Mouse (Mus musculus) liver (tissue): Measurements from ENCODE around the gene Jmjd8.
"Not testable (repeated sequence)": the region's sequence is repeated elsewhere in the genome, so short reads cannot be mapped to it uniquely, and the experiment has no call there.

ENCODE experiments used
- DNase-seq: peaks from one replicate; pipeline ENCODE4 v3.0.0-alpha.2; 2020; ENCODE audit warnings: mixed read lengths

Gene Jmjd8

DNA sequence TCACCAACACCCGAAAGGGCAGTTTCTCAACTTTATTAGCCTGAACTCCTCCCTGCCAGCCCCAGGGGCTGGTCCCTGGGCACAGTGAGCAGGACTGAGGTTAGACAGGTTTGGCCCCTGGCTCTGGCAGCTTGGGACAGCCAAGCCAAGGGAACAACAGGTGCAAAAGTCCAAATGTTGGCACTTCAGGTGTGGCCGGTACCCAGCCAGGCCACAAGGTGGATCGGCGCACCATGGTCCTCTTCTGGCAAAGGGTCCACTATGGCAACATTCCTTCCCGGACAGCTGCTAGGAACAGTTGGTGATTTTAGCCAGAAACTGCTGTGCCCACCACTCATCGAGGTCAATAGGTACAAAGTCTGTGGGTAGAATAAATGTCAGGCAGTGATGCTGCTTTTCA is 35.0 kb downstream of the Jmjd8 start:
- DNase-seq = no peak

GRCm38 (mm10) chr17:25864311-25864710 is 35.6 kb downstream of the Jmjd8 start:
- DNase-seq = no peak

DNA sequence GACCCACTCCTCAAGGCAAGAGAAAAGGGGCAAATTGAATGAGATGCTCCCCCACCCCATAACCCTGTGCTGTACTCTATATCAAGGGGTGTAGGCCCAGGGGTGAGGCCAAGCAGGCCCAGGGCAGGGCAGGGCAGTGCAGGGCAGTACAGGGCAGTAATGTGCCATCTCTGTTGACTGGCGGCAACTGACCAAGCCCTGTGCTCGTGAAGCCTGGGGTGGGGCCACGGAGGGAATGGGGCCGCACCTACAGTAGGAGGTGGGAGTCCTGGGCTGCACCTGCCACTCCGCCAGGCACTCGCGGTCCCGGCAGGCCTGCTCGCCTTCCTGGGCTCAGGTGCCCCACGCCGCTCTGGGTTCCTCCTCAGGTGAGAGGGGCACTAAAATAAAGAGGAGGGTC is 36.6 kb downstream of the Jmjd8 start:
- no peak for DNase-seq

DNA sequence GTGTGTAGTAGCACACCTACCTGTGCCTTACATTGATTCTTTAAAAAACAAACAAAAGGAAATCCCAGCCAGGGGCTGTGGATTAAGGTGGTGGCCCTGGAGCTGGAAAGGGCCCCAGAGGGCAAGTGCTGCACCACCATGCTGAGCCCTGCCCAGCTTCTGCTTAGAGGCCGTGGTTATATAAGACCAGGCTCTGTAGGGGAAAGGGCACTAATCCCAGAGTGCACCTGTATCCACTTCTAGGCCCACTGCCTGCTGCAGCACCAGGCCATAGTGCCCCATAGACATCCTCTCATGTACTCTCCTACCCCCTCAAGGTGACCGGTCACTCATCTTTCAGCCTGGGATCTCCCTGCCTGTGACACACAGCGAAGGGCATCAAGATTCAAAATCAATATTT is 37.5 kb downstream of the Jmjd8 start:
- DNase-seq = no peak

- DNase-seq = peak; percentile 30
Measured at GRCm38 (mm10) chr17:25867509-25867835, 38.8 kb downstream of the Jmjd8 start.

GRCm38 (mm10) chr17:25867836-25868600 is 39.4 kb downstream of the Jmjd8 start:
- DNase-seq = peak; percentile 45

- peak; percentile 80 for DNase-seq
Measured at GRCm38 (mm10) chr17:25868601-25869191, 40.0 kb downstream of the Jmjd8 start, which contains the start of gene Mcrip2. Gene Mcrip2 (minus strand): TSS chr17:25868764.

DNA sequence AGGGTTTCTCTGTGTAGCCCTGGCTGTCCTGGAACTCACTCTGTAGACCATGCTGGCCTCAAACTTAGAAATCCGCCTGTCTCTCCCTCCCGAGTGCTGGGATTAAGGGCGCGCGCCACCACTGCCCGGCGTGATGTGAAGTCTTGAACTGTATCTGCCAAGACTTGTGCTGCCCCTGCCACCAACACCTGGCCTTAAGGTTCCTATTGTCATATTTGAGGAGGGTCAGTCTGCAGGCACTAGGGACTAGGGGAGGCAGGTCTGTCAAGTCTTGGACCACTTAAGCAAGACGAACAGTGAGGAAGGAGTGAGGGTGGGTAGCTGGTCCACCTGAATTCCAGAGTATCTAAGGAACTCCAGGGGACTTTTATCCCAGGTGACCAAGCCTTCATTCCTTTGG is 40.8 kb downstream of the Jmjd8 start:
- no peak for DNase-seq

- DNase-seq = no peak
Measured at GRCm38 (mm10) chr17:25869954-25870353, 41.3 kb downstream of the Jmjd8 start.

DNA sequence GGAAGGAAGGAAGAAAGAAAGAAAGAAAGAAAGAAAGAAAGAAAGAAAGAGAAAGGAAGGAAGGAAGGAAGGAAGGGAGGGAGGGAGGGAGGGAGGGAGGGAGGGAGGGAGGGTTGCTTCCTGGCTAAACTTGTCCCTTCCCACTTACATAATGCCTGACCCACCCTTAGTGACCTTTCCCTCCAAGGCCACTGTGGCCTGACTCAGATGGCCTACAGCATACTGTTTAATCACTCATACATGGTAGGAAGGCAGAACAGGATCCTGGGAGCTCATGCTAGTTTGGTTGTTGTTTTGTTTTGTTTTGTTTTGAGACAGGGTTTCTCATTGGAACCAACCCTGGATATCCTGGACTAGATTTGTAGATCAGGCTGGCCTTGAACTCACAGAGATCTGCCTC is 42.9 kb downstream of the Jmjd8 start:
- not testable (repeated sequence) for DNase-seq

- DNase-seq = no peak
Measured at GRCm38 (mm10) chr17:25872676-25873075, 44.0 kb downstream of the Jmjd8 start.

DNA sequence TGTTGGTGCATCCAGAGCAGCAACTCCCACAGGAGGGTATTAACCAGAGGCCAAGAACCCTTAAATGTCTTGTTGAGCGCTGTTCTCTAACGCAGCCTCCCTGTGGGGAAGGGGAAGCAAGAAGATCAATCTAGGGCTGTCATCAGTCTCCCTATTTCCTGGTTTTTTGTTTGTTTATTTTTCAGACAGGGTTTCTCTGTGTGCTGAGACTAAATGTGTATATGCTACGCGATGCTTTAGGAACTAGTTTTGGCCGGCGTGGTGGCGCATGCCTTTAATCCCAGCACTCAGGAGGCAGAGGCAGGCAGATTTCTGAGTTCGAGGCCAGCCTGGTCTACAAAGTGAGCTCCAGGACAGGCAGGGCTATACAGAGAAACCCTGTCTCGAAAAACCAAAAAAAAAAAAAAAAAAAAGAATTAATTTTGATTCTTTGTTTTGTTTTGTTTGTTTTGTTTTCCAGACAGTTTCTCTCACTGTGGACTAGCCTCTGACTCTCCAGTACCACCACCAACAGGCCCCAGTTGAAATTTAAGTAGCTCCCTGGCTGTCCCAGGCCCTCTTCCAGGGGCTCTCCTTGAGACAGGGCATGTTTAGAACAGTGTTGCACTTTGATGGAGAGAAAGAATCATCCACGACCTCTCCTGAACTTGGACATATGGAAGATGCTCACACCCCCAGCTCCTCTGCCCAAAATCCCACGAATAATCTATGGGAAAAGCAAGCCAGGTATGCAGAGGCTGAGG is 44.9 kb downstream of the Jmjd8 start:
- no peak for DNase-seq

DNA sequence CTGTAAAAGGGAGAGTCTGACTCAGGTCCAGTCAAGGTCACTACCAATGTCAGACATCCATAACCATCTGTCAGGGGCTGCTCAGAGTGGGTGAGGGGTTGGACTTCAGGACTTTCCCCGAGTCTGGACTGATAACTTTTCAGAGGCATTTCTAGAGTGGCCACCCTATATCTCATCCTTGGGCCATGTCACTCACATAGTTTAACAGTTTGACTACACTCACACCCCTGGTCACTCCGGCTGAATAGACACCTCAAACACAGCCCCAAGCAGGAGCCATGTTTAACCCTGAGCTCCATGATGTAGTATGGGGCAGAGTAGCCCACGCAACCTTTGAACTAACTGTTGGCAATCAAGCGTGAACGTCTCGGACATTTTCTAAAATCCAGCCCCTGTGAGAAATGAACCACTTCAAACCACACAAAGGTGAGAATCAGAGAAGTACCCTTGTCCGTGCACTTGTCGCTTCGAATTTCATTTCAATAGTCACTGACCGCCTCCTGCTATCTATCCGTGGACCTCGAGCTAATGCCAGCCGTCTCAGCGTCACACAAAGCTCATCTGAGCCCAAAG is 45.6 kb downstream of the Jmjd8 start:
- no peak for DNase-seq

GRCm38 (mm10) chr17:25874721-25875170 is 46.1 kb downstream of the Jmjd8 start, which contains the start of gene Mettl26:
Gene Mettl26 (plus strand): TSS chr17:25875074.
- DNase-seq = peak; percentile 95

DNA sequence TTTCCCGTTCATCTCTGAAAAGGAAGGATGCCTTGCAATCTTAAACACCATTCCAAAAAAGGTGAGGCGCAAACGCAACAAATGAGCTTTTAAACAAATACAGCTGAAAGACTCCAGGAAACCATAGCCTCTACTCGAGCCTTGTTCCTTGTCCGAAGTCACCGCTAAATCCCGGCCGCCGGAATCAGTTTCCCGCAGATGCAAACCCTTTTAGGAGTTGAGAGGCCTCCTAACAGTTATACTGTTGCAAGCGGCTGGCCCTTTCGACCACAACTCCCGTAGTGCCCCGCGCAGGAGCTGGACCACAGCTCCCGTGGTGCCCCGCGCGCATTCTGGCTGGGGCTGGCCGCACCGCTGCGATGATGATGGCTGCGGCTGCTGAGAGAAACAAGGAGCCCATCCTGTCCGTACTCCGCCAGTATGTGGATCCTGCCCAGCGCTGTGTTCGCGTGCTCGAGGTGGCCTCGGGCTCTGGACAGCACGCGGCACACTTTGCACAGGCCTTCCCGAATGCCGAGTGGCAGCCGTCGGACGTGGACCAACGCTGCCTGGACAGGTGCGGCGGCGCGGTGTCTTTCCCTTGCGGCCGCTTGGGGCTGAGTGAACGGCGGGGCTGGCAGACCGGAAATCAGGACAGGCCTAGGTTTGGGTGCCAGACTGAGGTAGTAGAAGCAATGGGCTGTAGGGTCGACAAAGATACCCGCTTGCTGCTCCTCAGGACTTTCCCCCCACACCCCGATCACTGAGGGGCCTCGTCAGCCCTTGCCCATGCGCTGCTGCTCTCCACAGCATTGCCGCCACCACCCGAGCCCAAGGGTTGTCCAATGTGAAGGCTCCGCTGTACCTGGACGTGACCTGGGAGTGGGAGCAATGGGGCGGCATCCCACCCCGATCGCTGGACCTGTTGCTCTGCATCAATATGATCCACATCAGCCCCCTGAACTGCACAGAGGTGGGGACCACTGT is 46.8 kb downstream of the Jmjd8 start:
- peak; percentile 91 for DNase-seq

GRCm38 (mm10) chr17:25876347-25876915 is 47.8 kb downstream of the Jmjd8 start:
- peak; percentile 27 for DNase-seq

- no peak for DNase-seq
Measured at GRCm38 (mm10) chr17:25877025-25877424, 48.4 kb downstream of the Jmjd8 start.

- no peak for DNase-seq
Measured at GRCm38 (mm10) chr17:25877741-25878610, 49.3 kb downstream of the Jmjd8 start.

GRCm38 (mm10) chr17:25878611-25879180 is 50.0 kb downstream of the Jmjd8 start:
- no peak for DNase-seq

GRCm38 (mm10) chr17:25879261-25879660 is 50.6 kb downstream of the Jmjd8 start:
- peak; percentile 39 for DNase-seq
